Mouse (Mus musculus) thymus, postnatal 10 days (tissue): Measurements from ENCODE around the gene Rgs6.

Source experiments
- DNase-seq, 2 experiments: peaks; one replicate each; pipeline ENCODE4 v3.0.0; 2021; ENCODE audit warnings: low spot score in 2 of 2

Gene Rgs6

GRCm38 (mm10) chr12:83034859-83035569 is 446.9 kb downstream of the Rgs6 start:
- DNase-seq = no peak

- DNase-seq = peak in 1 of 2 experiments; percentile 5
Observed at GRCm38 (mm10) chr12:83037798-83038560, 449.9 kb downstream of the Rgs6 start.

GRCm38 (mm10) chr12:83038779-83039178 is 450.7 kb downstream of the Rgs6 start:
- no peak for DNase-seq

- DNase-seq = no peak
Observed at GRCm38 (mm10) chr12:83039859-83040258, 451.8 kb downstream of the Rgs6 start.

GRCm38 (mm10) chr12:83043980-83044620 is 456.0 kb downstream of the Rgs6 start:
- DNase-seq = no peak

- DNase-seq = no peak
Observed at GRCm38 (mm10) chr12:83044621-83044990, 456.5 kb downstream of the Rgs6 start.

- no peak for DNase-seq
Observed at GRCm38 (mm10) chr12:83045001-83045531, 457.0 kb downstream of the Rgs6 start.

- no peak for DNase-seq
Observed at GRCm38 (mm10) chr12:83046734-83047133, 458.6 kb downstream of the Rgs6 start.

GRCm38 (mm10) chr12:83047710-83048109 is 459.6 kb downstream of the Rgs6 start:
- no peak for DNase-seq

- DNase-seq = no peak
Observed at GRCm38 (mm10) chr12:83050514-83050913, 462.4 kb downstream of the Rgs6 start.

GRCm38 (mm10) chr12:83052391-83052790 is 464.3 kb downstream of the Rgs6 start:
- DNase-seq = no peak

- no peak for DNase-seq
Observed at GRCm38 (mm10) chr12:83055690-83056089, 467.6 kb downstream of the Rgs6 start.

- DNase-seq = no peak
Observed at GRCm38 (mm10) chr12:83066426-83066825, 478.3 kb downstream of the Rgs6 start.

- DNase-seq = no peak
Observed at GRCm38 (mm10) chr12:83070848-83071247, 482.8 kb downstream of the Rgs6 start.

- no peak for DNase-seq
Observed at GRCm38 (mm10) chr12:83072181-83072887, 484.2 kb downstream of the Rgs6 start.

- no peak for DNase-seq
Observed at GRCm38 (mm10) chr12:83072951-83073878, 485.1 kb downstream of the Rgs6 start.

- no peak for DNase-seq
Observed at GRCm38 (mm10) chr12:83073879-83074368, 485.8 kb downstream of the Rgs6 start.

GRCm38 (mm10) chr12:83076179-83076578 is 488.1 kb downstream of the Rgs6 start:
- no peak for DNase-seq

- no peak for DNase-seq
Observed at GRCm38 (mm10) chr12:83077486-83077885, 489.4 kb downstream of the Rgs6 start.

- no peak for DNase-seq
Observed at GRCm38 (mm10) chr12:83083427-83083826, 495.3 kb downstream of the Rgs6 start.

GRCm38 (mm10) chr12:83084614-83085013 is 496.5 kb downstream of the Rgs6 start:
- DNase-seq = no peak
